Mouse (Mus musculus): ENCODE measurements around the gene Slc25a30.

Slc25a30 gene

GRCm38 (mm10) chr14:75735597-75735996, 51.2 kb downstream of the Slc25a30 start:
- DNase-seq, result no peak

GRCm38 (mm10) chr14:75732631-75733030, 54.2 kb downstream of the Slc25a30 start:
- DNase-seq, result no peak

GRCm38 (mm10) chr14:75731361-75731760, 55.5 kb downstream of the Slc25a30 start:
- no peak for DNase-seq

- DNase-seq, result no peak
Measured at GRCm38 (mm10) chr14:75728111-75728510, 58.7 kb downstream of the Slc25a30 start.

GRCm38 (mm10) chr14:75727046-75727445, 59.8 kb downstream of the Slc25a30 start:
- peak; percentile 19 to 21 for DNase-seq

- no peak for DNase-seq
Measured at GRCm38 (mm10) chr14:75722816-75723215, 64.0 kb downstream of the Slc25a30 start.

- peak; percentile 48 to 67 for DNase-seq
Measured at GRCm38 (mm10) chr14:75721977-75722563, 64.8 kb downstream of the Slc25a30 start.

GRCm38 (mm10) chr14:75720121-75720520, 66.7 kb downstream of the Slc25a30 start:
- DNase-seq, result no peak

- DNase-seq, result no peak
Measured at GRCm38 (mm10) chr14:75716410-75716809, 70.4 kb downstream of the Slc25a30 start.

- DNase-seq, result no peak
Measured at GRCm38 (mm10) chr14:75713661-75714060, 73.2 kb downstream of the Slc25a30 start.

- no peak for DNase-seq
Measured at GRCm38 (mm10) chr14:75712687-75713086, 74.2 kb downstream of the Slc25a30 start.

- DNase-seq, result no peak
Measured at GRCm38 (mm10) chr14:75711731-75712130, 75.1 kb downstream of the Slc25a30 start.
